10 mouse cellular contexts compared by ENCODE assay signal in genomic region chr11:66871701-66872100, GRCm38 (mm10). TPM values are rescaled to one million over a fixed set of nuclear protein-coding genes. Genes with fewer than 3 reads are reported as not detected.
DNase-seq lines count a peak whose midpoint lies in the region; ATAC-seq and TF ChIP-seq lines count a peak whose summit lies in the region.
"Had no signal": no experiment of that assay in that cellular context is flagged by ENCODE, and none has a peak within 500 bp of the region (broad histone marks: within the 10 kb centered on the region; RNA-seq: fewer than 3 reads in every experiment).

No protein-coding gene starts in this region.

- peak; percentile 3 for DNase-seq in cerebellum, adult 9-11 months
- DNase-seq in cerebellum, adult 11-12 months, result no peak
- peak; percentile 94 for DNase-seq in midbrain, embryonic 11.5 days (ENCODE audit: low spot score, missing footprints)
- peak; percentile 61 for DNase-seq in embryo, embryonic 9.5 days (ENCODE audit: extremely low spot score)
- no peak for DNase-seq in left cerebral cortex, adult 2 months (ENCODE audit: extremely low spot score in 1 of 2, low spot score in 2 of 2)
- no peak for DNase-seq in thymus, adult 18-20 months
- DNase-seq in spleen, postnatal 14 days (ENCODE audit: low spot score in 2 of 2), result no peak

- ATAC-seq in midbrain, embryonic 11.5 days (ENCODE audit: low FRiP score), result 0 out of 2 replicates have a peak, but pooled peaks have one; percentile 42
- no peak for ATAC-seq in midbrain, embryonic 15.5 days (replicated peaks)

- TF ChIP-seq CTCF in left cerebral cortex, adult 2 months (IDR thresholded peaks at IDR 0.05), result peak; percentile 54

- H3K4me2 ChIP-seq in midbrain, embryonic 11.5 days, result no peak overlapping the region
- no peak overlapping the region for H3K4me2 ChIP-seq in midbrain, embryonic 15.5 days
- H3K4me2 ChIP-seq: lung, embryonic 15.5 days had no signal

- no peaks in the 10 kb centered on the region for H3K27me3 ChIP-seq in midbrain, embryonic 11.5 days (ENCODE audit: control insufficient read depth, insufficient read depth, low read length)
- no peaks in the 10 kb centered on the region for H3K27me3 ChIP-seq in midbrain, embryonic 15.5 days (replicated peaks)
- H3K27me3 ChIP-seq: lung, embryonic 15.5 days had no signal

- no peaks in the 10 kb centered on the region; the same call in 1 of the 2 replicates for H3K9me3 ChIP-seq in midbrain, embryonic 11.5 days (ENCODE audit: control insufficient read depth, low read length)
- H3K9me3 ChIP-seq in midbrain, embryonic 15.5 days, result no peaks in the 10 kb centered on the region
- H3K9me3 ChIP-seq: lung, embryonic 15.5 days had no signal

- no peak overlapping the region for H3K9ac ChIP-seq in midbrain, embryonic 11.5 days (ENCODE audit: low read length)
- no peak overlapping the region for H3K9ac ChIP-seq in midbrain, embryonic 15.5 days
- H3K9ac ChIP-seq: lung, embryonic 15.5 days had no signal

- intact Hi-C loops in left cerebral cortex, adult 2 months (cut with DNase I), result loop anchor here (1.0 to 2.0 kb wide), 4 partner anchors 258 to 1051 kb away; no protein-coding TSS in a partner anchor

- no peaks in the 10 kb centered on the region for H3K4me1 ChIP-seq in midbrain, embryonic 11.5 days (ENCODE audit: control insufficient read depth, insufficient read depth, low read length)
- H3K4me1 ChIP-seq in midbrain, embryonic 15.5 days, result no peaks in the 10 kb centered on the region
- H3K4me1 ChIP-seq: lung, embryonic 15.5 days had no signal

- WGBS in midbrain, embryonic 11.5 days, result 12% methylated on average over 5 of the region's 5 CpGs
- WGBS in midbrain, embryonic 15.5 days, result 9% methylated on average over 5 of the region's 5 CpGs

- no peaks in the 10 kb centered on the region for H3K36me3 ChIP-seq in midbrain, embryonic 11.5 days (ENCODE audit: control insufficient read depth, insufficient read depth, low read length)
- no peaks in the 10 kb centered on the region for H3K36me3 ChIP-seq in midbrain, embryonic 15.5 days (replicated peaks)
- H3K36me3 ChIP-seq: G1E; lung, embryonic 15.5 days had no signal

- H3K27ac ChIP-seq in midbrain, embryonic 11.5 days (ENCODE audit: low read depth, low read length), result no peak overlapping the region
- H3K27ac ChIP-seq in midbrain, embryonic 15.5 days, result no peak overlapping the region
- no peak overlapping the region for H3K27ac ChIP-seq in left cerebral cortex, adult 2 months
- H3K27ac ChIP-seq: lung, embryonic 15.5 days had no signal

- no peak overlapping the region for H3K4me3 ChIP-seq in midbrain, embryonic 11.5 days (ENCODE audit: low read depth, low read length)
- H3K4me3 ChIP-seq in midbrain, embryonic 15.5 days, result no peak overlapping the region
- no peak overlapping the region for H3K4me3 ChIP-seq in left cerebral cortex, adult 2 months
- H3K4me3 ChIP-seq: lung, embryonic 15.5 days had no signal

RNA-seq across cellular contexts. Expression of gene Pirt, which starts 40.1 kb away (rescaled TPM):
- 0.40 and 0.60 TPM in 2 replicates for polyA plus RNA-seq in midbrain, embryonic 11.5 days (2014; fragmentation: Nextera tagmentation; extraction: Ambion mirVana)
- 0.83 and 1.1 TPM in 2 replicates for polyA plus RNA-seq in midbrain, embryonic 15.5 days (2015; fragmentation: Nextera tagmentation; extraction: Ambion mirVana)
- under 1 TPM; 0.16 to 0.23 TPM for total RNA-seq in left cerebral cortex, adult 2 months (2021)
- polyA plus RNA-seq: G1E had no signal

Comparison
In these comparisons a context has a peak if more than half of its experiments do, and no peak if none do; other contexts are left out.
1. DNase-seq: peak in cerebellum, adult 9-11 months (single experiment), midbrain, embryonic 11.5 days (single experiment) and embryo, embryonic 9.5 days (single experiment); none in cerebellum, adult 11-12 months (single experiment), left cerebral cortex, adult 2 months (0 of 2), thymus, adult 18-20 months (0 of 2) and spleen, postnatal 14 days (0 of 2).